Mouse (Mus musculus) cerebellum, adult 2 months (tissue): ENCODE data around the gene Inpp5a. TPM values are rescaled to one million over a fixed set of nuclear protein-coding genes. Genes with fewer than 3 reads are reported as not detected.

Source experiments
- DNase-seq, 2 experiments: peaks; one replicate each; pipeline ENCODE4 v3.0.0; 2021
- H3K27ac ChIP-seq: fragments of 200-500 bp; 2 replicates; pipeline ENCODE4 v1.5.1; 2012; ENCODE audit warnings: low read length, control low read depth, inconsistent platforms; ENCODE audit not compliant: insufficient read depth
- H3K27me3 ChIP-seq: fragments of 200-500 bp; 2 replicates; pipeline ENCODE4 v1.6.1; 2012; ENCODE audit warnings: inconsistent platforms, mild to moderate bottlenecking, low read length, moderate library complexity; ENCODE audit not compliant: control insufficient read depth, insufficient read depth
- H3K4me1 ChIP-seq: fragments of 200-500 bp; 2 replicates; pipeline ENCODE4 v1.6.1; 2011; ENCODE audit warnings: low read length; ENCODE audit not compliant: control insufficient read depth, insufficient read depth
- H3K4me3 ChIP-seq: fragments of 200-500 bp; replicated peaks from 2 replicates; pipeline ENCODE3; 2011; ENCODE audit warnings: mild to moderate bottlenecking, low read depth, low read length, control low read depth; ENCODE audit not compliant: insufficient read depth
- CTCF ChIP-seq: fragments of 200-500 bp; IDR thresholded peaks from 2 replicates; pipeline ENCODE4 v1.5.1; 2011; ENCODE audit warnings: low read depth, mild to moderate bottlenecking, control low read depth, low read length, moderate library complexity, borderline replicate concordance; ENCODE audit not compliant: insufficient read depth
- POLR2A ChIP-seq: fragments of 200-500 bp; IDR thresholded peaks from 2 replicates; pipeline ENCODE4 v1.6.1; 2011; ENCODE audit warnings: low read length, control low read depth, borderline replicate concordance; ENCODE audit not compliant: insufficient read depth
- WGBS: fragments of 180-500 bp; shearing (Covaris S2); methylation state at CpG from one replicate; pipeline ENCODE4 v1.1.7; 2018; 5-methylcytosine and 5-hydroxymethylcytosine counted together
- polyA plus RNA-seq: library from polyadenylated mRNA; depleted of rRNA; stranded (reverse); fragments of >200 nt; gene quantifications from 2 replicates; pipeline ENCODE4 v1.2.3, GENCODE M21; 2012; rRNA removed

Gene Inpp5a
- polyA plus RNA-seq: 164 and 181 TPM in 2 replicates

DNA sequence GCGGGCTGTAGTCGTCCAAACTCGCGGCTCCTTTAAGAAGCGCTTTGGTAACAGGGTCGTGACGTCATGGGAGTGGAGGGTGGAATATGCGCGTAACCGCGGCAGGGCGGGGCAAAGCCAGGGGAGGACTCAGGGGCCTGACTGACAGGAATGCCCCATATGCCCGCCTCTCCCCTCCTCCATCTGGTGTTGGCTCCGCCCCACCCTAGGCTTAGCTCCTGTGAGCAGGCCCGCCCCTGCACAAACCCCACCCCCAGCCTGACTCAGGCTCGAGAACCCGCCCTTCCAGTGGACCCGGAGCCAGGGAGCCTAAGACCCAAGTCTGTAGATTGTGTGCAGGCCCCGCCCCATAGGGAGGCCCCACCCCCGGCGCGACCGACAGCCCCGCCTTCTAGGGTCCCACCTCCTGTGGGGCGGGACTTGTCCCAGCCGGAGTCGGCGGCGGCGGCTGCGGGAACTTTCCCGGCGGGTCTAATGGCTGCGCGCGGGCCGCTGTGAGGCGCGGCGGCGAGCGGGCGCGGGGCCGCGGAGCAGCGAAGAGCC, at the start of gene Inpp5a:
Inpp5a (plus strand) TSS at position 440 of the 543 bp plus-strand sequence.
- peak; percentile 99 to 100 for DNase-seq
- Histone ChIP-seq H3K27me3 (no peaks in the 10 kb centered on the region), H3K4me1 (peaks cover 48% of the 10 kb centered on the region), H3K27ac (peak within 1 kb of the TSS; percentile 95), H3K4me3 (peak within 1 kb of the TSS; percentile 88)
- WGBS: under 1% methylated on average over 31 of the region's 47 CpGs
- peak; percentile 43; the same call in 1 of the 2 replicates for TF ChIP-seq POLR2A
- TF ChIP-seq CTCF: no peak

DNA sequence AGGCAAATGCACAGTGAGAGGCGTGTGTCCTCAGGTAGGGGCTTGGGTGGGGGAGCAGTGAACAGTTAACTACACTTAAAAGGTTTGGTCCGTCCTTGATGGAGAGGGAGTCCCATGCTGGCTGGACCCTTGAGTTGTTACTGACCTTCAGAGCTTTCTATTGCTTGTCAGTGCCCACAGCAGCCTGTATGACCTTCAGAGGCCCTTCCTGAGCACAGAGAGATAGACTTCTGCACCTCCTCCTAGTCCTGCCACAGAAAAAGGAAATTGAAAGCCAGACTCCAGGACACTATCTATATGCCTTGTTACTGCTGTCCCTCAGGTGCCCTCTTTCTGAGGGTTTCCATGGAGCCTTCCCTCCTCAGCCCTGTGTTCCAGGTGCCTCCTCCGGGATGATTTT, 49.7 kb upstream of the Inpp5a start:
- TF ChIP-seq POLR2A: no peak
- no peak for TF ChIP-seq CTCF
- Histone ChIP-seq H3K4me1 (peaks cover 23% of the 10 kb centered on the region), H3K4me3 (no peak overlapping the region), H3K27me3 (no peaks in the 10 kb centered on the region), H3K27ac (no peak overlapping the region)
- no peak for DNase-seq
- WGBS: 80% methylated on average over 3 of the region's 3 CpGs

DNA sequence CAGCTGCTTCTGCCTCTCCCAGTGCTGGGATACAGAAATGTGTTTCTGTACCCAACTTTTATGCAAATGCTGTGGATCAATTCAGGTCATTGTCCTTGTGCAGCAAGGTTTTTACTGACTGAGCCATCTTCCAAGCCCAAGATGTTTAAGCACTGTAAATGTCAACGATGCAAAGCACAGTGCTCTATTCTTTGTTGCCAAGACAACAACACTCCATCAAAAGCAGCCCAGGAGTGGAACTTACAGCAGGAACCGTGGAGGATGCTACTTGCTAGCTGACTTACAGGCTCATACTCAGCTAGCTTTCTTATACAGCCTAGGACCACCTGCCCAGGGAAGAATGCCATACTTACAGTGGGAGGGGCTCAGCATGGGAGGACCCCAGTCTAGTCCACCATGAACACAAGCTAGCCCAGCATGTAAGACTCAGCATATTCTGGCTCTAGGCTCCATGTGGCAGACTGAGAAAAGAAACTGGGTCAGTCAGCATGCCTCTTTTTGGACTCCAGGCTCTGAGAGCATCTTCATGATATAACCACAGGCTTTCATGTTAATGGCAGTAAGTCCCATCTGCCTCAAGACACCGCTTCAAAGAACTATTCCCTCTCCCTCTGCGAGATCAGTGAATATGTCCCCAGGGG, 47.8 kb upstream of the Inpp5a start:
- WGBS: 13% methylated on average over 4 of the region's 4 CpGs
- no peak for TF ChIP-seq POLR2A
- no peak for TF ChIP-seq CTCF
- Histone ChIP-seq H3K4me3 (no peak overlapping the region), H3K4me1 (peaks cover 26% of the 10 kb centered on the region), H3K27me3 (no peaks in the 10 kb centered on the region), H3K27ac (peak overlapping the region; percentile 41)
- DNase-seq: peak; percentile 55 to 69

DNA sequence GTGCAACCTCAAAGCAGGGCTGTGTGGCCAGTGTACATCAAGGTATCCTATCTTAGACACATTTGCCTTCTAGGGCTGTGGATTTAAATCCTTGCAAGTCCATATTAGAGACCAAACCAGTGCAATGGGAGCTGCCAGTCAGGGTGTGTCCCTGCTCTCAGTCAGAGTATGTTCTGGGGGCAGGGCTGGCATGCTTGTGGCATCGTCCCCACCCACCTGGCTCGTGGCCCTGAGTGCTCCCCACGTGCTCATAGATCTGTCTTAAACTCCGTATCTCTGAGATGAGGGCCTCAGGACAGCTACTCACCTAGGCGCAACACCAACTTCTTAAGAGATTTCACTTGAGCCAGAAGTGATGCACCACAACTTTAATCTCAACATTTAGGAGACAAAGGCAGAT, 46.1 kb upstream of the Inpp5a start:
- H3K4me3 ChIP-seq: no peak overlapping the region
- no peaks in the 10 kb centered on the region for H3K27me3 ChIP-seq
- 50% methylated on average over 5 of the region's 5 CpGs for WGBS
- H3K4me1 ChIP-seq: peaks cover 26% of the 10 kb centered on the region
- DNase-seq: no peak
- H3K27ac ChIP-seq: no peak overlapping the region
- TF ChIP-seq POLR2A (no peak), CTCF (no peak)

DNA sequence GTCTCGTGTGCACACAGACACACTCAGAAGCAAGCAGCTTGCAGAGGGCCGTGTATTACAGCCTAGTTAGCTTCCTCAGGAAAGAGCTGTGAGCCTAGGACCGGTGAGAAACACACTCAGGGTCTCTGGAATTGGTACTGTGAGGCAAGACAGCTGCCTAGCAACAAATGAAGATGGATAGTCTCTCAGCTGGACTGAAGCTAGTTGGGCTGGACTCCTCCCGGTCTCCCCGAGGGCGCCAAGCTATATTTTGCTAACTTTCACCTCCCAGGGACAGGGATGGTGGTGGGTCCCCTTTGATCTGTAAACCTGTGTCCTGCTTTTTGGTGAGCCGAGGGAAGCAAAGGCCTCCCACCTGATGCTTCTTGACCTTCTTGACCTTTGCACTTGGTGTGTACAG, 41.9 kb upstream of the Inpp5a start:
- WGBS: 73% methylated on average over 7 of the region's 7 CpGs
- TF ChIP-seq POLR2A: no peak
- TF ChIP-seq CTCF: no peak
- Histone ChIP-seq H3K4me3 (no peak overlapping the region), H3K27me3 (no peaks in the 10 kb centered on the region), H3K4me1 (peaks cover 14% of the 10 kb centered on the region; the same call in 1 of the 2 replicates), H3K27ac (no peak overlapping the region)
- DNase-seq: no peak

DNA sequence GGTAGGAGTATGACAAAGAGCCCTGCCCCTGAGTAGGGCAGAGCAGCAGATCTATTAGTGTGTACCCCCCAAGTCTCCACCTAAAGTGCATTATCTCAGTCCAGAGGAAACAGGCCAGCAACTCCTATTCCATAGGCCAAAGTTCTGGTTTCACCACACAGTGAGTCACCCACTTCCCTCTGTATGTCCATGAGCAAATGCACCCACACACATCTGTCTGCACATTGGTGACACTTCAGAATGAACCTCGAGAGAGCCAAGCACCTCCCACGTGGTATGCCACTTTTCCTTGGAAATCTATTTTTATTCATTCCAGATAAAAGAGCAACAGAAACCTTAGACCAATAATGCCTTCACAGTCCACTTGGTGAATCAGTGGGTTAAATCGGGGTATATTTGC, 38.3 kb upstream of the Inpp5a start:
- TF ChIP-seq CTCF: no peak
- TF ChIP-seq POLR2A: no peak
- no peak for DNase-seq
- Histone ChIP-seq H3K4me3 (no peak overlapping the region), H3K27me3 (no peaks in the 10 kb centered on the region), H3K27ac (no peak overlapping the region), H3K4me1 (no peaks in the 10 kb centered on the region)
- WGBS: 85% methylated on average over 3 of the region's 3 CpGs

DNA sequence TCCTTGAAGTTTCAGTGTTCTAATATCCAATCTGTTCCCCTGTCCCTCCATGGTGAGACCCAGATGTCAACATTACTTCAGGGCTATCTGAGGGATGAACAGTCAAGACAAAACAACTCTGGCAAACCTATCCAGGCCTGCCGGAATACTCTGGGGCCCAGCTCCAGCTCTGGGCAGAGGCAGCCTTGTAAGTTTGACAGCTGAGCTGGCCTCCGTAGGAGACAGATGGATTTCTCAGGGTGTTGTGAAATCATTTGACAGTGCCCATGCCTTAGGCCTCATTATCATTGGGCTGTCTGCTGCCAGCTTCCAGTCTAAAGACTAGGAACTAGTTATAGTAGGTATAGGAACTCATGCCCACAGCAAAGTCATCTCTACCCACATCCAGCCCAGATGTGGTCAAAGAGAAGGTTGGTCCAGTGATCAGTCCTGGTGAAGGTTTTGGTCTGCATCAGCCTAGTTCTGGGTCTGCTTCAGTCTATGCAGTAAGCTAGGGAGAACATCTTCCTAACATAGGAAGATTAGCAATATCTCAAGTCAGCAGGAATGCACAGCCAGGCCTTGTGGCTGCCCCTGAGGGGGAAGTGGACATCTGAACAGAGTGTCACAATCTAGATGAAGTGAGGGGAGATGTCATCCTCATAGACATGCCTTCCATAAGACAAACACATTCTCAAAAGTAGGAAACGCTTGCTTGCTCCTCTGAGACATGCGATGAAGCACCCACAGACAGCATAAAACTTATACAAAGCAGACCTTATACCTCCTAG, 34.4 kb upstream of the Inpp5a start:
- WGBS: 71% methylated on average over 4 of the region's 4 CpGs
- DNase-seq: no peak
- Histone ChIP-seq H3K27me3 (no peaks in the 10 kb centered on the region), H3K4me3 (no peak overlapping the region), H3K4me1 (no peaks in the 10 kb centered on the region), H3K27ac (no peak overlapping the region)
- no peak for TF ChIP-seq POLR2A

DNA sequence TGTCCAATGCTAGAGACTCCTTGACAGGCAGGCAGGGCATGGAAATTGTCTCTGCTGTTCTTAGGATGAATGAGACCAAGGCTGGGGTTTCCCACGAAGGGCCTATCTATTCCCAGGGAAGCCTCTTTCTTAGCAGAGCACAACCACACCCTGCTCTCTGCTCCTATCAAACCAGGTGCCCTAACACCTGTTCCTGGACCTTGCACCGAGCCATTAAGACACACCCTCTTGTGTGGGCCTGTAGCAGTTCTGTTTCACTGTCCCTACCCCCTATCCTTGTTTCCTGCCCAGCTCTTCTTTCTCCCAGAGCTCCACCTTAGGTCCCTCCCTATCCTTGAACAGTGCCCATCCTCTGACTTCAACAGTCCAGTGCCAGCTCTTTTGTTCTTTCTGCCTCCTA, 31.9 kb upstream of the Inpp5a start:
- TF ChIP-seq POLR2A (no peak), CTCF (no peak)
- DNase-seq: no peak
- 84% methylated on average over 2 of the region's 2 CpGs for WGBS
- no peak overlapping the region for H3K4me3 ChIP-seq
- H3K4me1 ChIP-seq: no peaks in the 10 kb centered on the region
- no peak overlapping the region for H3K27ac ChIP-seq
- H3K27me3 ChIP-seq: no peaks in the 10 kb centered on the region
